In genomic region chr2:160158599-160159261, GRCm38 (mm10) we compare ENCODE assay signal across 19 mouse cellular contexts.
DNase-seq lines count a peak whose midpoint lies in the region; ATAC-seq lines count a peak whose summit lies in the region.
"Had no signal": no experiment of that assay in that cellular context is flagged by ENCODE, and none has a peak within 500 bp of the region (broad histone marks: within the 10 kb centered on the region; RNA-seq: fewer than 3 reads in every experiment).

No protein-coding gene starts in this region.

- WGBS in neural tube, embryonic 13.5 days: 58% methylated on average over 13 of the region's 13 CpGs
- 40% methylated on average over 13 of the region's 13 CpGs for WGBS in midbrain, embryonic 14.5 days
- WGBS in kidney, embryonic 15.5 days: 81% methylated on average over 13 of the region's 13 CpGs

- H3K36me3 ChIP-seq in neural tube, embryonic 13.5 days: no peaks in the 10 kb centered on the region
- no peaks in the 10 kb centered on the region for H3K36me3 ChIP-seq in midbrain, embryonic 14.5 days (ENCODE audit: control insufficient read depth, insufficient read depth, low read length)
- no peaks in the 10 kb centered on the region for H3K36me3 ChIP-seq in kidney, embryonic 15.5 days
- H3K36me3 ChIP-seq: embryonic facial prominence, embryonic 12.5 days; limb, embryonic 10.5 days; liver, embryonic 13.5 days; stomach, embryonic 15.5 days had no signal

- ATAC-seq in neural tube, embryonic 13.5 days (ENCODE audit: low read depth): peak; percentile 72
- ATAC-seq in midbrain, embryonic 14.5 days (ENCODE audit: low FRiP score, low TSS enrichment): peak; percentile 83
- no peak for ATAC-seq in kidney, embryonic 15.5 days (replicated peaks; ENCODE audit: low FRiP score)

- H3K27ac ChIP-seq in neural tube, embryonic 13.5 days (replicated peaks): 0 out of 2 replicates have a peak overlapping the region, but pooled peaks have one; percentile 9
- peak overlapping the region; percentile 49 for H3K27ac ChIP-seq in midbrain, embryonic 14.5 days (replicated peaks; ENCODE audit: low read depth, low read length)
- H3K27ac ChIP-seq in kidney, embryonic 15.5 days: no peak overlapping the region
- H3K27ac ChIP-seq: embryonic facial prominence, embryonic 12.5 days; gastrocnemius, adult 2 months; heart, adult 2 months; limb, embryonic 10.5 days; liver, embryonic 13.5 days; stomach, embryonic 15.5 days had no signal

- no peak overlapping the region for H3K4me2 ChIP-seq in neural tube, embryonic 13.5 days
- H3K4me2 ChIP-seq in midbrain, embryonic 14.5 days (ENCODE audit: low read length): peak overlapping the region; percentile 36
- H3K4me2 ChIP-seq in kidney, embryonic 15.5 days: no peak overlapping the region
- H3K4me2 ChIP-seq: embryonic facial prominence, embryonic 12.5 days; liver, embryonic 13.5 days; stomach, embryonic 15.5 days had no signal

- no peaks in the 10 kb centered on the region for H3K9me3 ChIP-seq in neural tube, embryonic 13.5 days
- no peaks in the 10 kb centered on the region for H3K9me3 ChIP-seq in midbrain, embryonic 14.5 days (ENCODE audit: control insufficient read depth, low read length)
- no peaks in the 10 kb centered on the region for H3K9me3 ChIP-seq in kidney, embryonic 15.5 days (replicated peaks)
- H3K9me3 ChIP-seq: embryonic facial prominence, embryonic 12.5 days; limb, embryonic 10.5 days; liver, embryonic 13.5 days; megakaryocyte, embryonic 14.5 days; stomach, embryonic 15.5 days had no signal

- H3K4me3 ChIP-seq in neural tube, embryonic 13.5 days: no peak overlapping the region
- no peak overlapping the region for H3K4me3 ChIP-seq in midbrain, embryonic 14.5 days (replicated peaks; ENCODE audit: low read depth, low read length)
- H3K4me3 ChIP-seq in kidney, embryonic 15.5 days (replicated peaks): no peak overlapping the region
- H3K4me3 ChIP-seq: embryonic facial prominence, embryonic 12.5 days; gastrocnemius, adult 2 months; heart, adult 2 months; limb, embryonic 10.5 days; liver, embryonic 13.5 days; megakaryocyte, embryonic 14.5 days; stomach, embryonic 15.5 days had no signal

- H3K4me1 ChIP-seq in neural tube, embryonic 13.5 days (replicated peaks): peaks cover 5% of the 10 kb centered on the region
- H3K4me1 ChIP-seq in midbrain, embryonic 14.5 days (ENCODE audit: control insufficient read depth, insufficient read depth, low read length): peaks cover 16% of the 10 kb centered on the region
- H3K4me1 ChIP-seq in kidney, embryonic 15.5 days: no peaks in the 10 kb centered on the region; the same call in 1 of the 2 replicates
- H3K4me1 ChIP-seq: limb, embryonic 10.5 days; liver, embryonic 13.5 days; megakaryocyte, embryonic 14.5 days; stomach, embryonic 15.5 days had no signal

- peak; percentile 1 for DNase-seq in cerebellum, adult 9-10 months
- no peak for DNase-seq in cerebellum, adult 11 months
- no peak for DNase-seq in neural tube, embryonic 10.5 days (ENCODE audit: extremely low spot score, low spot score)
- DNase-seq in midbrain, embryonic 14.5 days: peak; percentile 71
- DNase-seq in spleen, postnatal 4 days (ENCODE audit: low spot score in 2 of 2): no peak
- no peak for DNase-seq in lung, adult 18-20 months
- DNase-seq: gastrocnemius, adult 2 months; heart, adult 2 months; heart, postnatal 4 days; kidney, adult 18-20 months; liver, embryonic 13.5 days; lung, postnatal 10 days; thymus, postnatal 14 days had no signal

- no peak overlapping the region for H3K9ac ChIP-seq in neural tube, embryonic 13.5 days
- H3K9ac ChIP-seq in midbrain, embryonic 14.5 days (replicated peaks; ENCODE audit: low read length): no peak overlapping the region
- H3K9ac ChIP-seq in kidney, embryonic 15.5 days: no peak overlapping the region
- H3K9ac ChIP-seq: embryonic facial prominence, embryonic 12.5 days; liver, embryonic 13.5 days; stomach, embryonic 15.5 days had no signal

- no peaks in the 10 kb centered on the region; the same call in 1 of the 2 replicates for H3K27me3 ChIP-seq in neural tube, embryonic 13.5 days
- no peaks in the 10 kb centered on the region for H3K27me3 ChIP-seq in midbrain, embryonic 14.5 days (ENCODE audit: control insufficient read depth, insufficient read depth, low read length)
- no peaks in the 10 kb centered on the region for H3K27me3 ChIP-seq in kidney, embryonic 15.5 days
- H3K27me3 ChIP-seq: embryonic facial prominence, embryonic 12.5 days; liver, embryonic 13.5 days; megakaryocyte, embryonic 14.5 days; stomach, embryonic 15.5 days had no signal

Comparison
In these comparisons a context has a peak if more than half of its experiments do, and no peak if none do; other contexts are left out.
1. DNase-seq: peak in cerebellum, adult 9-10 months (single experiment) and midbrain, embryonic 14.5 days (single experiment); none in cerebellum, adult 11 months (single experiment), neural tube, embryonic 10.5 days (single experiment), spleen, postnatal 4 days (0 of 2) and lung, adult 18-20 months (0 of 2).